Mouse (Mus musculus) midbrain, embryonic 11.5 days (tissue): ENCODE results near the gene Trp73. TPM values are rescaled to one million over a fixed set of nuclear protein-coding genes. Genes with fewer than 3 reads are reported as not detected.

Experiments
- ATAC-seq: fragments of 200-750 bp; cut with Nextera tagmentation; 2 replicates; pipeline ENCODE4 v1.8.0; 2017; ENCODE audit warnings: moderate TSS enrichment, moderate library complexity; ENCODE audit not compliant: low FRiP score
- DNase-seq: peaks from one replicate; pipeline ENCODE4 v3.0.0; 2015; ENCODE audit warnings: low spot score; ENCODE audit errors: missing footprints
- H3K27ac ChIP-seq: fragments of 300-500 bp; sonication (generic); 2 replicates; pipeline ENCODE4 v1.5.1; 2014; ENCODE audit warnings: low read depth, low read length
- H3K27me3 ChIP-seq: fragments of 300-500 bp; sonication (generic); 2 replicates; pipeline ENCODE4 v1.6.1; 2014; ENCODE audit warnings: mild to moderate bottlenecking, low read length, moderate library complexity, mixed read lengths; ENCODE audit not compliant: control insufficient read depth, insufficient read depth
- H3K36me3 ChIP-seq: fragments of 300-500 bp; sonication (generic); 2 replicates; pipeline ENCODE4 v1.6.1; 2014; ENCODE audit warnings: mild to moderate bottlenecking, low read length, moderate library complexity, mixed read lengths; ENCODE audit not compliant: control insufficient read depth, insufficient read depth
- H3K4me1 ChIP-seq: fragments of 300-500 bp; sonication (generic); 2 replicates; pipeline ENCODE4 v1.6.1; 2014; ENCODE audit warnings: low read length; ENCODE audit not compliant: control insufficient read depth, insufficient read depth
- H3K4me2 ChIP-seq: fragments of 300-500 bp; sonication (generic); 2 replicates; pipeline ENCODE4 v1.6.1; 2014; ENCODE audit warnings: mild to moderate bottlenecking, moderate library complexity
- H3K4me3 ChIP-seq: fragments of 300-500 bp; sonication (generic); 2 replicates; pipeline ENCODE4 v1.5.1; 2014; ENCODE audit warnings: low read depth, low read length
- H3K9ac ChIP-seq: fragments of 300-500 bp; sonication (generic); 2 replicates; pipeline ENCODE4 v1.6.1; 2014; ENCODE audit warnings: low read length
- H3K9me3 ChIP-seq: fragments of 300-500 bp; sonication (generic); 2 replicates; pipeline ENCODE4 v1.6.1; 2016; ENCODE audit warnings: low read length; ENCODE audit not compliant: control insufficient read depth
- WGBS: fragments of 180-500 bp; shearing (Covaris S2); extraction: QIAGEN DNeasy Blood & Tissue Kit; methylation state at CpG from one replicate; pipeline ENCODE4 v1.1.7; 2014; 5-methylcytosine and 5-hydroxymethylcytosine counted together
- polyA plus RNA-seq: library from polyadenylated mRNA; unstranded; fragments of >200 nt; fragmentation: Nextera tagmentation; extraction: Ambion mirVana; gene quantifications from 2 replicates; pipeline ENCODE4 v1.2.1, GENCODE M21; 2014

Trp73 gene
- polyA plus RNA-seq, 1 experiment from 2014 or later = 0.15 TPM

DNA sequence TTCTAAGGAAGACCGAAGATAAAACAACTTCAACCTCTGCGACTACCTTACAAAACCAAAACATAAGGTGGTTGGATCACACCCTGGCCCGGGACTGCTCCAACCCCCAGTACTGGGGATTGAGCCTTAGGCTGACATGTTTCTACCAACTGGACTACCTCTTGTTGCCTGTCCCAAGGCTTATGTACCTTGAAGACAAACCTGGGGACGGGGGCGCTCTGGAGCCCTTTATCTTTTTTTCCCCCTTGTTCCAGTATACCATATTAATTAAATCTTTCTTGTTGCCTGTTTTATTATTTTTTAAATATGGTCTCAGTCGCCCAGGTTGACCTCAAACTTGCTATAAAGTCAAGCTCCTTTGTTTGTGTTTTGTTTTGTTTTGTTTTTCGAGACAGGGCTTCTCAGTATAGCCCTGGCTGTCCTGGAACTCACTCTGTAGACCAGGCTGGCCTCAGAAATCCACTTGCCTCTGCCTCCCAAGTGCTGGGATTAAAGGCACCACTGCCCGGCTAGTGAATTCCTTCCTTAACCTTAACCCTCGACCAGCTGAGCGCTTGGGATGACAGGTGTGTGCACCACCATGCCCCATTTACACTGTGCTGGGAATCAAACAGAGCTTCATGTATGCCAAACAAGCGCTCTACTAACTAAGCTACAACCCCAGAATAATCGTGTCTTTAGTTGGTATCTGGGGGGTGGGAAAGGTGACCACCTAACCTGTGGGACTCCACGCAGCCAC lies 128.9 kb downstream of the Trp73 start:
- ATAC-seq (peak; percentile 65), DNase-seq (no peak)
- H3K9ac ChIP-seq = peak overlapping the region; percentile 93
- H3K36me3 ChIP-seq = peaks cover 12% of the 10 kb centered on the region
- peak overlapping the region; percentile 100 for H3K4me3 ChIP-seq
- no peak overlapping the region for H3K27ac ChIP-seq
- H3K4me2 ChIP-seq = peak overlapping the region; percentile 99
- 31% methylated on average over 13 of the region's 13 CpGs for WGBS
- peaks cover 12% of the 10 kb centered on the region for H3K4me1 ChIP-seq
- H3K9me3 ChIP-seq = no peaks in the 10 kb centered on the region
- no peaks in the 10 kb centered on the region for H3K27me3 ChIP-seq

DNA sequence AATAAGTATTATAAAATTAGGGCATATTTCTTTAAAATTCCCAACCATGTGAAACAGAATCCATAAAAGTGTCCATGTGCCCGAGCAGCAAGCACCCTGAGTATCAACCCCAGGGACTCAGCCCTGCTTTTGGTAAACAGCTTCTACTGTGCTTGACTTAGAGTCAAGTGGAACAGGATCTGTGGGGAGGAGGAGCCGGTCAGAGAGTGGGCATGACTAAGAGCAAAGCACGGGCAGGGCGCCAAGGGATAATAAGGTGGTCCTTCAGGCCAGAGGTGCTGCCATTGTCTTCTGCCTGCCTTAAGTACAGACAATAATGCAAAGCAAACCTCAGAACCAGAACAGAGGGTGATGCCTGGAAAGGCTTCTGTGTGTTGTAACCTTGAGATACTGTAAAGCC lies 132.2 kb downstream of the Trp73 start:
- no peak overlapping the region for H3K27ac ChIP-seq
- H3K36me3 ChIP-seq = peaks cover 8% of the 10 kb centered on the region
- H3K4me1 ChIP-seq = peaks cover 3% of the 10 kb centered on the region
- DNase-seq (no peak), ATAC-seq (no peak)
- no peaks in the 10 kb centered on the region for H3K27me3 ChIP-seq
- no peaks in the 10 kb centered on the region for H3K9me3 ChIP-seq
- no peak overlapping the region for H3K4me2 ChIP-seq
- no peak overlapping the region for H3K9ac ChIP-seq
- WGBS = 79% methylated on average over 4 of the region's 4 CpGs
- no peak overlapping the region for H3K4me3 ChIP-seq

- DNase-seq (no peak), ATAC-seq (no peak)
- Histone ChIP-seq H3K4me3 (no peak overlapping the region), H3K27me3 (no peaks in the 10 kb centered on the region), H3K27ac (no peak overlapping the region), H3K4me1 (no peaks in the 10 kb centered on the region), H3K4me2 (no peak overlapping the region), H3K9ac (no peak overlapping the region), H3K36me3 (peaks cover 10% of the 10 kb centered on the region), H3K9me3 (no peaks in the 10 kb centered on the region)
- WGBS = 90% methylated on average over 6 of the region's 6 CpGs
These were observed 133.7 kb downstream of the Trp73 start for GRCm38 (mm10) chr4:154006264-154006663.

Other genes starting within 250 kb of the Trp73 start
- 124 and 128 TPM in 2 replicates for gene A430005L14Rik, start 183.0 kb downstream of the Trp73 start, polyA plus RNA-seq
- 10.5 and 12.0 TPM in 2 replicates for gene Dffb, start 165.1 kb downstream of the Trp73 start, polyA plus RNA-seq
- 18.7 and 19.0 TPM in 2 replicates for gene Cep104, start 165.0 kb downstream of the Trp73 start, polyA plus RNA-seq
- 10.9 and 13.7 TPM in 2 replicates for gene Lrrc47, start 128.5 kb downstream of the Trp73 start, polyA plus RNA-seq
- gene Smim1, start 114.0 kb downstream of the Trp73 start, polyA plus RNA-seq = 9.5 and 10.9 TPM in 2 replicates
- not detected in 2 replicates for gene Ccdc27, start 97.5 kb downstream of the Trp73 start, polyA plus RNA-seq
- gene Wrap73, start 2.2 kb upstream of the Trp73 start, polyA plus RNA-seq = 42.2 and 46.3 TPM in 2 replicates
- 140 and 144 TPM in 2 replicates for gene Tprgl, start 20.5 kb upstream of the Trp73 start, polyA plus RNA-seq
- 11.5 and 12.4 TPM in 2 replicates for gene Megf6, start 30.5 kb upstream of the Trp73 start, polyA plus RNA-seq
- 0.45 and 0.81 TPM in 2 replicates for gene Arhgef16, start 161.5 kb upstream of the Trp73 start, polyA plus RNA-seq
- gene B230104I21Rik, start 195.9 kb upstream of the Trp73 start, polyA plus RNA-seq = not detected in 2 replicates